Mouse (Mus musculus): ENCODE data around the gene Pofut2.

Gene Pofut2

DNA sequence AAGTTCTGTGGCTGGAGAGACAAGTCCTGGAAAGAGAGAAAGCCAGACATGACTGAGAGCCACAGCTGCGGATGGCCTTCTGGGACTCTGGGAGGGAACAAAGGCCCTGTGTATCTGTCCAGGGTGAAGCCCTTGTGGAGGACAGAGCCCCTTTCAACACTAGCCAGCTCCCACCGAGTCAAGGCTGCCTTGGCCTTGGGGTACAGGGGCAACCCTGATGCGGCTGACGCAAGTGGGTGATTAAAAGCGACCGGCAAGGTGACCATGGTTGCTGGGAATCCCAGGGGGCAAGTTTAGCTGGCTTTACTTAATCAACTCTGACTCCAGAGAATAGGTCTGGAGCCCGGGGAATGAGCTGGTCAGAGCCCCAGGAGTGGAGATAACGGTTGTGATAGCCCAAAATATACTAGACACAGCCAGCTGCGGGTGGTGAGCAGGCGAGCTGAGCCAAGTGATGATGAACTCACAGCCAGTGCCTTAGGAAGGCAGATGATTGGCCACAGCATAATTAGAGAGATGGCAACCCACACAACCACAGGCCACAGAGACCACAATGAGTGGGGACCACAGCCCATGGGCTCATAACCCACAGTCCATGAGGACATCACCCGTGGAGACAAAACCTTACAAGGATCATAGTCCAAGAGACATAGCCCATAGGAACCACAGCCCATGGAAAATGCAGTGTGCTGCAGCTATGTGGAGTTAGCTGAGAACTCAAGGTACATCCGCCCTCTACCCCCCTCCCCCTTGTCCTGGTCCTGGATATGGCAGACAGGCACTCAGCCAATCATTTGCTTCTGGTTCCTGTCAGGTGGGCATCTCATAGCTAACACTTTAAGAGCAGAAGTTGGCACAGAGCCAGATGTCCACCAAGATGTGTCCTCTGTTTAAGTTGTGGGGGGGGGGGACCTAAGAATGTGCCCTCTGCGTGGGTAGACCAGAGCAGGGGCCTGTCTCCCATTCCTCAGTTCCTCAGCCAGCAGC lies 29.1 kb upstream of the Pofut2 start:
- no peak for DNase-seq (ENCODE audit: low spot score in 2 of 2)

DNA sequence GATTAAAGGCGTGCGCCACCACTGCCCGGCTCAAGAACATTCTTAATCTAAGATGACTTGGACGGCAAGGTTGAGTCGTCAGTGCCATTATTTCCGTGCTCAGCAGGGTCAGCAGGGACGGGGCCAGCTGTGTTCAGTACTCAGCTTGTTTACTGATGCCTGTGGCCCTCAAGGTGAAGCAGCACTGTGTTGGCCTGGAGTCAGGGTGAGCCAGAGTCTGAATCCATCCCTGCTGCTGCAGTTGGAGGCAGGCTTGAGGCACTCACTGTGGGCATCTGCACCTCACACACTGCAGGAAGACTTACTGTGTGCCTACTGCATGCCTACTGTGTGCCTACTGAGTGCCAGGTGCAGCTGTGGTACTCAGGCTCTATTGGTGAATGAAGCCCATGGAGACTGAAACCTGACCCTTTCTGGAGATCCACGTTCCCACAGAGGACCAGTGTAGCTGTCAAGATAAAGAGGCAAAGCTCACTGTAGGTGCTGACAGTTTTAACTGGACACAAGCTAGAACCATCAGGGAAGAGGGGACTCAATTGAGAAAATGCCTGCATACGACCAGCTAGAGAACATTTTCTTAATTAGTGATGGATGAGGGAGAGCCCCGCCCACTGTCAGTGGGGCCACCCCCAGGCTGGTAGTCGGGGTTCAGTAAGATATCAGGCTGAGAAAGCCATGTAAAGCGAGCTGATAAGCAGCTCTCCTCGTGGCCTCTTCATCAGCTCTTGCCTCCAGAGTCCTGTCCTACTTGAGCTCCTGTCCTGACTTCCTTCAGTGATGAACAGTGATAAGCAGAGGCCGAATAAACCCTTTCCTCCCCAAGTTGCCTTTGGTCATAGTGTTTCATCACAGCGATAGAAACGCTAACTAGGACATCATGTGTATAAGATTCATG lies 26.9 kb upstream of the Pofut2 start:
- DNase-seq (ENCODE audit: low spot score in 2 of 2) = no peak

DNA sequence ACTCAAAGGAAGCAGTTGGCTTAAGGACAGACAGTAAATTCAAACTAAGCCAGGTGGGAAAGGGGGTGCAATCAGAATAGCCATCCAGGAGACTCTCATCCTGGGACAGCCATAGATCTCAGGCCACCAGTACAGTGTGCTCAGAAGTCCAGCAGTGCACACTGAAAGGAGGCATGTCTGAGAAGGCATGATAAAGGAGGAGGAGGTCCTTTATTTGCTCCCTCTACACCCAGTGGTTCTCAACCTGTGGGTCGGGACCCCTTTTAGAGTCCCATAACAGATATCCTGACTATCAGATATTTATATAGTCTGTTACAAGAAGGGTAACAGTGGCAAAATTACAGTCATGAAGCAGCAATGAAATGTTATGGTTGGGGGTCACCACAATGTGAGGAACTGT lies 25.8 kb upstream of the Pofut2 start:
- no peak for DNase-seq (ENCODE audit: low spot score in 2 of 2)

DNA sequence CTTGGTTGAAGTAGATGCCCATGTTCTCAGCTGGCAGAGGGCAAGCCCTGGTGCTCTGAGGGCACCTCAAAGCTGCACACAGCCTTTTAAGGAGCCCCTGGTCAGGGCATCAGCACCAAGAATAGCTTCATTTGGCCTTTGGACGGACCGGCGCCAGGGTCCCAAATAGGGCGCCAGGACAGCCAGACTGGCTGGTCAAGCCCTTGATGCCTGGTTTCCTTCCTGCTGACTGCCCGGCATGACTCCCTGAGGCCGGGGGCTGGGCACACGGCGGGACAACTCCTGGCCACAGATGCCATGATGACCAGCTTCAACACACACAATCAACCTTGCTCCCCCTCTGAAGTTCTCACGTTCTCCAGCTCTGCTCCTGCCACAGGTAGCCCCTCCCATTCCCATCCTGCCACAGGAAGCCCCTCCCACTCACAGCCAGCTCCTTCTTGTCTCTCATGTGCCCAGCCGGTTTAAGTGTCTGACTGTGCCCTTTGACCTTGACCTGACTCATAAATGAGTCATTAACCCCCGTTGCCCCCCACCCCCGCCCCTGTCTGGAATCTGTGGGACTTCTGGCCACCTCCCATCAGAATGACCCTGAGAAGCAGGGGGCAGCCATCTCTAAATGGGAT lies 23.9 kb upstream of the Pofut2 start:
- DNase-seq (ENCODE audit: low spot score in 2 of 2) = no peak

DNA sequence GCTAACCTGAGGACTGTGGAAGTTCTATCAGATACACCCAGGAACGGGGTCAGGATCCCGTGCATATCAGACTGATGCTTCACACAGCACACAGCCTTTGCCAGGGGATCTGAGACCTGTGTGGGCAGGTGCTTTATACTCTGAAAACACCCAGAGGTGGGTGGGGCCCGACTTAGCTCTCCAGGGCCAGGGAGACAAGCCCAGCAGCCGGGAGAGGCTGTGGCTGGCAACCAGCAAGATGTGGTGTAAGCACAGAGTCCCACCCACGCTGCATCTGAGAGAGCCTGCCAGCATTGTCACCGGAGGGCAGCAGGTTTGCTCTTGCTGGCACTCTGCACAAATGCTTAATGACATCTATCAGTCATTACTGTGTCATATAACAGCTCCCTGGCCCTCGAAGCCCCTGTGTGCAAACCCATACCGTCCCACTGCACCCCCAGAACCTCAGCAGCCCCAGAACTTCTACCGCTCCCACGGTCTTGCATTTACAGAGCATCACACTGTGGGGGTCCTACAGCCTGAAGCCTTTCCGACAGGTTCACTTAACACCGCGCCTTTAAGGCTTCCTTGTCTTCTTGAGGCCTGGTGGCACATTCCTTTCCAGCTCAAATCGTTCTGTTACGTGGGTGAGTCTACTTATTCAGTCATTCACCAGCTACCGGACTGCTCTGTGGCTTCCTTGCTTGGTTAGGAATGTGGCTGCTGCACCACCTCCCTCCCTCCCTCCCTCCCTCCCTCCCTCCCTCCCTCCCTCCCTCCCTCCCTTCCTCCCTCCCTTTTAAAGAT lies 21.0 kb upstream of the Pofut2 start:
- DNase-seq (ENCODE audit: low spot score in 2 of 2) = peak; percentile 37 to 73

DNA sequence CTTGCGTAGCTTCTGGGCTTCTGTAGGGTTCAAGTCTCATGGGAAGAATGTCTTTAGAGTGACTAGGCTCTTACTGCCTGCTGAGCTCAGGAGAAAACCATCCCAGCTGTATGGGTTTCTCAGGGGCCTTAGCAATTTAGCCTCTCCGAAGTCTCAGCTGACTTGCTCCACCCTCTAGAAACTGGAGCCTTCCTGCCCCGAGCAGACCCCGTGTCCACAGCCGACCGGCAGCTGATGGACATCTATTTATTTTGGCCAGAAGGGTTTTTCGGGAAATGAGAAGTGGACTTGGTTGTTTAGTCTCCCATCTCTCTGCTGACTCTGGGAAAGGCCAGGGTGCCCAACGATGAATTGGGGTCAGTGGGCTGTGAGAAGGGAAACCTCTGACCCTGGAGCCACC lies 18.3 kb upstream of the Pofut2 start:
- no peak for DNase-seq (ENCODE audit: low spot score in 2 of 2)

DNA sequence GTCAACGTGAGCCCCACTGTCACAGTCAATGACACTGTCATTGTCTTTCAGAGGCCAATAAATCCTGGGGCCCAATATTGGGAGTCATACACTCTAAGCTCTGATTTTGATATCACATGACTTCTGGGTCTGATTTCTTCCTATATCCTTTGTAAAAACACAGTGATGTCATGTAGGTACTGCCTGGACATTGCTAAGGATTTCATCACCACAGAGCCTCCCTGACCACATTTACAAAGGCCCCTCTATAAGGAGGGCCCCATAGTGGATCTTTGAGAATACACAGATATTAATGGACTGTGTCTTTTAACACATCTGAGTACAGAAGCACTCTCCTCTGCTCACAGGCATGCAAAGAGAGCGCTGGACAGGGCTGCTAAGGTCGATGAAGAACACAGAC lies 16.6 kb upstream of the Pofut2 start:
- no peak for DNase-seq (ENCODE audit: low spot score in 2 of 2)

DNA sequence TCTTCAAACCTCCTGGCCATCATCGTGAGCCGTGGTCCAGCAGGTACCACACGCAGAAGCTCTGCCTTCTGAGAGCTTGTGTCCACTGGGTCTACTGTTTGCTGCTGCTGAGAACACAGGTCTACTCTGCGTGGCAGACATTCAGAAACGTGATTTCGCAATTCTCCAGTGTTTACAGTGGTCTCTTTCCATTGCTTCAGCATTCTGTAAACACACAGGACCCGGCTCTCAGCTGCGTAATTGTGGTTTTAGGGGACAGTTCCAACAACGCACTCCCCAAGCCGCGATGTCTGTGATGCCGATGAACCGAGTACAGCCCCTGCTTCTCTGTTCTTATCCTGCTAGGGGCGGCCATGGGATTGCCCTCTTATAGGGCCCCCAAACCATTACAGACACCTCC lies 16.1 kb upstream of the Pofut2 start:
- DNase-seq (ENCODE audit: low spot score in 2 of 2) = peak; percentile 23 to 41

DNA sequence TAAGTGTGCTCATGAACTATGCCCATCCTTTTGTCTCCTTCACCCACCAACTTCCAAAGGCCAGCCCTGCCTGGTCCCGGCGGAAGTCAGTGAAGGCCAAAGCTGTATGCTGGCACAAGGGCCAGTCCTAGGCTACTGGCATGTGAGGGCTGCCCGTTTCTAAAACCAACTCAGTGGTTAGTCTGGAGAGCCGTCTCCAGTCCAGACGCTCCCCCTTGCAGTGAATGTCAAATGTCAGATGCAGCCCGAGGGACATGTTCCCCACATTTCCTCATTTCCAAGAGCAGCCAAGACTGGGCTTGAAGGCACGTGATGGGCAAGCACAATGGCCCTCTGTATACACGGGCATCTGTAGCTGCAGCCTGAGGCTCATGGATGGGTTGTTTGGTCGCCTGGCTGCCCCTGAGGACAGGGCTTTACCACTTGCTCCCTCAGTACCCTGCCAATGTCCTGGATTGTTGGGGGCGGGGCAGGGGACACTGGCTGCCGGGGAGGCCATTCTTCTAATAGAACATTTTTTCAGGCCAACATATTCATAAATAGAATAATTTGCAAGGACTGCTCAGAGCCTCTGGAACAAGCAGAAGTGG lies 15.4 kb upstream of the Pofut2 start:
- no peak for DNase-seq (ENCODE audit: low spot score in 2 of 2)

DNA sequence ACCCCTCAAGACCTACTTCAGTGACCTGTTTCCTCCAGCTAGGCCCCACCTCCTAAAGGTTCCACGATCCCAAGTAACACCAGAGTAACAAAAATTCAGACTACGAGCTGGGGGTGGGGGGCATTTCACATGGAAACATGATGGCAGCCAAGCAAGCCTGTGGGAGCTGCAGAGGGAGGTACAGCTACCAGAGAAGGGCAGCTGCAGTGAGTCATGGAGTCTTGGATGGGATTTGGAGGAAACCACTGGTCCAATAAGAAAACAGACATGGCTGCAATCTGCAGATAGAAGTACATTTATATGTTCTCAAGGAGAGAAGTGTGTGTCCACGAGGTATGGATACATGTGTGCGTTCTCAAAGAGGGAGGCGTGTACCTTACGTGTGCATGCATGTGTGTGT lies 14.2 kb upstream of the Pofut2 start:
- no peak for DNase-seq (ENCODE audit: low spot score in 2 of 2)

DNA sequence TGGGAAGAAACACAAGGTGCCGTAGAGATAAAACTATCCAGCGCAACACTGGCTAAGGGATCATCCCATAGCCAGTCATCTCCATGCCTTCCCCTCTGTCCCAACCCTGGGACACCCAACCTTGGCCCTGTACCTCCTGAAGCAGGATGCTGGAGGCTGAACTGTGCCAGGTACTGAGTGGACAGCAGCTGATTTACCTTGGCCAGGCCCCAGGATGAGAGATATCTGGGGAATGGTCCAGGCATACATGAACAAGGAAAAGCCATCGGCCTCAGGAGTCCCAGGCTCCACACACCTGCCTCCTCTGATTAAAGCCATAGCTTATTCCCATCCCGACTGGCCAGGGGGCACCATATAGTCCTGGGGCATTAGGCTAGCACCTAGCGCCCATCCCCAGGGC lies 12.0 kb upstream of the Pofut2 start:
- no peak for DNase-seq (ENCODE audit: low spot score in 2 of 2)

DNA sequence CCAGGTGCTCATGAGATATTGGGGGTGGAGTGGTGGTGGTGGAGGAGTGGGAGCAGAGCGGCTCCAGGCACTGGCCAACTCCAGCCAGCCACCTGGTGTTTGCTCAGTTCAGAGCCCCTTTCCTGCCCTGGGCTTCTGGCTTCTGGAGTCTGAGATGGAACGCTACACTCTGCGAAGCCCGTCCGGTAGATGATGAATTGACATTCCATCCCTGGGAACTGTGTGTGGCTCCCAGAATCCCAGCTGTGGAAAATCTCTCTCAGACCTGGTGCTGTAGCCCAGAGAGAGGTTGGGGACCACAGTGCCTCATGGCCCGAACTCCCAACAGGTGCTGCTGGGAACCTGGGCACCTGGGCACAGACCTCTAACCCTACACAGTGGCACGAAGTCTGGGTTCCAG lies 11.3 kb upstream of the Pofut2 start:
- no peak for DNase-seq (ENCODE audit: low spot score in 2 of 2)

DNA sequence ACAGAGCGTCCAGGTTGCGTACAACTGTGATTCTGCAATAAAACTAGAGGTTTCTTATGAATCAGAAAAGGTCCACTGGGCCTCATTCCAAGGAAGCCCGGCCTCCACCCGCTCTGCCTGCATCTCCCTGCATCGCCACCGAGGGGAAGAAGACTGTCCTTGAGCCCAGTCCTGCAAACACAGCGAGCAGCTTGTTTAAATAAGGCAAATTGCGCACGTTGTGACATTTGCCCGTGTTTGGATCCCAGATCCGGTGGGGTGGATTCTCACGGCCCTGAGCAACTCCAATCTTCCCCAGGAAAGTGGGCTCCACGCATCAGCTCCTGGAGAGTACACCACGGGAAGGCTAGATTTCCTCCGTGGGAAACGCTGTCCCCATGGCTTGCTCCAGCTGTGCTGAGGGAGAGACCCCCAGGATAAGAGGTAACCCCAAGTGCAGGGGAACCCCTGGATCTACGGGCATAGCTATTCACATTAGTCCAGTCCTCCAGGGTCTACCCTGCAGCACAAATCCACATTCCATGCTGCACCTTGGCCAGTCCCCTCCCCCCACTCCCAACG lies 7.7 kb upstream of the Pofut2 start:
- peak; percentile 44 to 62 for DNase-seq (ENCODE audit: low spot score in 2 of 2)

DNA sequence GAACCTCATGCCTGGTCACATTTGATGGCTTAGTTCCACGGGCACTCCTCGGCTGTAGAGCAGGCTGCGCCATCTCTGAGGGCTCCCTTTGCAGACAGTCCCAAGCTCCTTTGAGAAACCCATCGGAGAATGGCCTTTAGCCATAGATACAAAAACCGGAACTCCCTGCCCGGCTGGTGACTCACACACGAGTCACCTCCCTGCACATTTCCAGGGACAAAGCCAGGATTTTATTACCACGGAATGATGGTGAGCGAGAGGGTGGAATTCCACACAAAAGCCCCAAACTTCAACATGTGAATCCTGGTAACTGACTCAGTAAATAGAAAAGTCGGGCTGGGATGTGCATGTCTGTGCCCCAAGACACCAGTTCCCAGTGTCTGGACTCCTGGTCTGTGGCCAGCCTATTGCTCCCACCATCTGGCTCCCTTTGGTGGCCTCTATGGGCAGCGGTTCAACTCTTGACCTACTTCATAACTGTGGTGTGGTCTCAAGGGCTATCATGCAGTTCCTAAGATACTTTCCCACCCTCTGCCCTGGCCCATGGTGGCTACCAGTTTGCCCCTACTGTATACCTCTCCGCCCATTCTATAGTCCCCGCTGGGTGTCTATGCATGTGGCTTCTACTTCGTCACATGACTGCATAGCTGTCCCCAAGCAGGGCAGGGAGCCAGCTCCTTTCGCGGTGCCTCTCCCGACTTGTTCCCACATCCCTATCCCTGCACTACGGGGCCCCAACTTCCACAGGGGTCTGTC lies 7.1 kb upstream of the Pofut2 start:
- peak; percentile 61 to 80 for DNase-seq (ENCODE audit: low spot score in 2 of 2)

DNA sequence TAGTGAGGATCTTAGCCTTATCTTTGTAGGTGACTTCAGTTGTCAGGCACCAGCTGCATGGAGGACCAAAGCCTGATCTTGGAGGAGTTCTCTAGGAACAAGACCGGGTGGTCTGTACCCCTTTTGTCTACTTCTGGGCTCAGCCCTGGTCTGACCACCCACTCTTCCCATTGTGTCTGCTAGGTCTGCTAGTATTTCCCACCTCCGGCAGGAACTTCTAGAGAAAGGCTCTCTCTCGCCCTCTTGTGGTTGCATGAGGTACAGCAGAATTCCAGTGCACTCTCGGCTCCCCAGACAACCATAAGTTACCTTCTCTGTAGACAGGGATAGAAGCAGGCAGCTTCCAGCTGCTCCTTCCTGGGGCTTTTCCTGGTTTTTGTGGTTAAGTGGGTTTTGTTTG lies 6.2 kb upstream of the Pofut2 start:
- DNase-seq (ENCODE audit: low spot score in 2 of 2) = peak; percentile 75

DNA sequence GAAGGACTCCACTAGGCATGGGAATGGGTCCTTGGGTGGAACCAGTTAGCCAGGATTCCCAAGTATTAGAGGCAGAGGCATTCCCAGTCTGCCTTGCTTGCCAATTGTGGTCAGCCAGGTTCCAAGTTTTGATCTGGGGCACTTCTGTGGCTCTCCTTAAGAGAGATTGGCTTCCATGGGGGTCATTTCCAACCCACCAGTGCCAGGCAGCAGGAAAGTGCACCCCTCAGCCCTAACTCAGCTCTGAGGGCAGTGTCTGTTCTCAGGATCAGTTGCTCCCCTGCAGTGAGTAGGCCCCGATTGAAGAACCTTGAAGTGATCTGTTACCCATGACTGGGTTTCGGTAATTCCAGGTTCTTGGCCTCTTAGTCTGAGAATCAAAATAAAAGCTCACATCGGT lies 3.8 kb upstream of the Pofut2 start:
- no peak for DNase-seq (ENCODE audit: low spot score in 2 of 2)

DNA sequence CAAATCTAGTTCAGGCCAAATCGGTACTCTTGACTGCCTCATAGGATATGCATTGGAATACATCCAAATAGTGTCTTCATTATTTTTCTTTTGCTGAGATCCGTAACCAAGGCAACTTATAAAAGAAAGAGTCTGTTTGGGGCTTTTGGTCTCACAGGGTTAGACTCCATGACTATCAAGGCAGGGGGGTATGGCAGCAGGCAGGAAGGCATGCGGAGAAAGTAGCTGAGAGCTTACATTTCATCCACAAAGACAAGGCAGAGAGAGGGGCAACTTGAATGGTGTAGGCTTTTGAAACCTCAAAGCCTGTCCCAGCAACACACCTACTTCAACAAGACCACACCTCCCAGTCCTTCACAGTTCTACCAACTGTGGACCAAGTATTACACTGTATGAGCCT lies 3.3 kb upstream of the Pofut2 start:
- no peak for DNase-seq (ENCODE audit: low spot score in 2 of 2)

DNA sequence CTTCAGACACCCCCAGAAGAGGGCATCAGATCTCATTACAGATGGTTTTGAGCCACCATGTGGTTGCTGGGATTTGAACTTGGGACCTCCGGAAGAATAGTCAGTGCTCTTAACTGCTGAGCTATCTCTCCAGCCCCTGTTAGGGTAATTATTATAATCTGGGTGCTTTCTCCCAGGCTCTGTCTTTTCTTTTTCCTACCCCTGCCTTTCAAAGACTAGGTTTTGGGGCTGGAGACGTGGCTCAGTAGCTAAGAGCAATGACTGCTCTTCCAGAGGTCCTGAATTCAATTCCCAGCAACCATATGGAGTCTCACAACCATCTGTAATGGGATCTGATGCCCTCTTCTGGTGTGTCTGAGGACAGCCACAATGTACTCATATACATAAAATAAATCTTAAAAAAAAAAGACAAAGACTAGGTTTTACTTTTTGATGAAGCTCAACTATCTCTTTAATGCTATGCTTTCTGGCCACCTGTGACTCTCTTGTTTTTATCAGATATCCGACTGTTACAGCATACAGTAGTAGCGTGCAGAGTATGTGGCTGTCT lies 902 bp upstream of the Pofut2 start:
- no peak for DNase-seq (ENCODE audit: low spot score in 2 of 2)

DNA sequence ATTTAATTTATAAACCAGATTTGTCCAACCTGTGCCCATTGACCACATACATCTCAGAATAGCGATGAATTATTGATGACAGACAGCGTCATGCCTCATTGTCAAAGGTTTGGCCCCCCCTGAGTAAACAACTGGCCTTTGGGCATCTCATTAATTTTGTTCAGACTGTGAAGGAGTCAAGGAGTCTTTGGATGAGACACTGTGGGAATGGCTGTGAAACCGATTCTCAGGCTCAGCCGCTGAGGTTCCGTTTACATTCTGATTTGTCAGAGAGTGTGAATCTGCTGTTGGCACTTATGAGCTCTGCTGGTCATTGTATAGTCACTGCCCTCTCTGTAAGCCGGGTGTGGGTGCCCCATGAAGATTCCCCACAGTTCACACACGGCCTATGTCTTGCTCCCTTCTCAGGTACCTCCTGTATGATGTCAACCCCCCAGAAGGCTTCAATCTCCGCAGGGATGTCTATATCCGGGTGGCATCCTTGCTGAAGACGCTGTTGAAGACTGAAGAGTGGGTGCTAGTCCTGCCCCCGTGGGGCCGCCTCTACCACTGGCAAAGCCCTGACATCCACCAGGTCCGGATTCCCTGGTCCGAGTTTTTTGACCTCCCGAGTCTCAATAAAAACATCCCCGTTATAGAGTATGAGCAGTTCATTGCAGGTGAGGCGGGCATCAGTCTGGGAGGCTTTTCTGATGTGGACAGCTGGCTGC lies 1.3 kb downstream of the Pofut2 start:
- no peak for DNase-seq (ENCODE audit: low spot score in 2 of 2)

All from urinary bladder, adult 18-20 months (tissue).